Mouse (Mus musculus) limb, embryonic 15.5 days (tissue): ENCODE data around the gene Ror1. TPM values are rescaled to one million over a fixed set of nuclear protein-coding genes. Genes with fewer than 3 reads are reported as not detected.
A peak's percentile ranks its signal among the peaks of the same experiment; 100 is the strongest.

Experiments
- ATAC-seq: fragments of 200-750 bp; cut with Nextera tagmentation; 2 replicates; pipeline ENCODE4 v1.8.0; 2017; ENCODE audit warnings: low read depth, moderate TSS enrichment; ENCODE audit not compliant: insufficient number of reproducible peaks, low FRiP score, low TSS enrichment
- H3K27ac ChIP-seq: fragments of 300-500 bp; sonication (generic); 2 replicates; pipeline ENCODE4 v1.5.1; 2015; ENCODE audit warnings: moderate library complexity, mild to moderate bottlenecking, inconsistent platforms
- H3K27me3 ChIP-seq: fragments of 300-500 bp; sonication (generic); 2 replicates; pipeline ENCODE4 v1.6.1; 2015; ENCODE audit warnings: inconsistent platforms
- H3K36me3 ChIP-seq: fragments of 300-500 bp; sonication (generic); 2 replicates; pipeline ENCODE4 v1.6.1; 2015; ENCODE audit warnings: inconsistent platforms
- H3K4me1 ChIP-seq: fragments of 300-500 bp; sonication (generic); 2 replicates; pipeline ENCODE4 v1.6.1; 2015; ENCODE audit warnings: inconsistent platforms
- H3K4me2 ChIP-seq: fragments of 300-500 bp; sonication (generic); 2 replicates; pipeline ENCODE4 v1.6.1; 2015; ENCODE audit warnings: mild to moderate bottlenecking, inconsistent platforms
- H3K4me3 ChIP-seq: fragments of 300-500 bp; sonication (generic); 2 replicates; pipeline ENCODE4 v1.5.1; 2015; ENCODE audit warnings: mild to moderate bottlenecking, inconsistent platforms
- H3K9ac ChIP-seq: fragments of 300-500 bp; sonication (generic); 2 replicates; pipeline ENCODE4 v1.6.1; 2015; ENCODE audit warnings: inconsistent platforms
- H3K9me3 ChIP-seq: fragments of 300-500 bp; sonication (generic); 2 replicates; pipeline ENCODE4 v1.6.1; 2016; ENCODE audit warnings: inconsistent platforms
- WGBS: fragments of 180-500 bp; shearing (Covaris S2); methylation state at CpG from one replicate; pipeline ENCODE4 v1.1.7; 2015; 5-methylcytosine and 5-hydroxymethylcytosine counted together
- polyA plus RNA-seq: library from polyadenylated mRNA; unstranded; fragments of >200 nt; fragmentation: Nextera tagmentation; extraction: Ambion mirVana; gene quantifications from 2 replicates; pipeline ENCODE4 v1.2.1, GENCODE M21; 2015

Ror1 gene
- polyA plus RNA-seq, 1 experiment from 2014 or later: 9.5 TPM

DNA sequence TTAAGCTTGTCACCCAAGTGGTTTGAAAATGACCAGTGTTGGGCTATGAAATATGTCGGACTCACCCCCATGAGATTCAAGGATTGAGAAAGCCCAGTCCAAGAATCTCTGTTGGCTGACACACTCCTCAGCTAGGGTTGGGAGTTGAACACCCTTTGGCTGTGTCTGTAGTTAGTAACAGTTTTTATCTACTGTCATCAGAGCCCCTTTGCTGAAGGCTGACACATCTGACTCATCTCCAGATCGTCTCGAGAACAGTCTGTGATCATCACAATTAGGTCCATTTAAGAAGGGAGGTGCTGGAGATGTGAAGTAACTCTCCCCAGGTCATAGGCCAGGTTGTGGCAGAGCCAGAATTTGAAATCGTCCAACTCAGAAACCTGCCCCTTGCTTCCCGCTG, 203.0 kb downstream of the Ror1 start:
- no peak overlapping the region for H3K4me2 ChIP-seq
- 73% methylated on average over 5 of the region's 5 CpGs for WGBS
- no peak for ATAC-seq
- H3K9me3 ChIP-seq: no peaks in the 10 kb centered on the region
- H3K27ac ChIP-seq: no peak overlapping the region
- H3K4me1 ChIP-seq: no peaks in the 10 kb centered on the region
- no peaks in the 10 kb centered on the region for H3K27me3 ChIP-seq
- H3K4me3 ChIP-seq: no peak overlapping the region
- no peaks in the 10 kb centered on the region for H3K36me3 ChIP-seq
- no peak overlapping the region for H3K9ac ChIP-seq

- no peak overlapping the region for H3K27ac ChIP-seq
- H3K4me1 ChIP-seq: no peaks in the 10 kb centered on the region
- H3K9me3 ChIP-seq: no peaks in the 10 kb centered on the region
- H3K4me2 ChIP-seq: no peak overlapping the region
- ATAC-seq: no peak
- no peaks in the 10 kb centered on the region for H3K36me3 ChIP-seq
- H3K27me3 ChIP-seq: no peaks in the 10 kb centered on the region
- WGBS: 79% methylated on average over 5 of the region's 5 CpGs
- H3K9ac ChIP-seq: no peak overlapping the region
- H3K4me3 ChIP-seq: no peak overlapping the region
Measured at GRCm38 (mm10) chr4:100300171-100300570, 204.6 kb downstream of the Ror1 start.

- Histone ChIP-seq H3K9ac (no peak overlapping the region), H3K4me3 (no peak overlapping the region), H3K9me3 (no peaks in the 10 kb centered on the region), H3K27me3 (no peaks in the 10 kb centered on the region), H3K27ac (no peak overlapping the region), H3K4me2 (no peak overlapping the region), H3K36me3 (no peaks in the 10 kb centered on the region), H3K4me1 (no peaks in the 10 kb centered on the region)
- 76% methylated on average over 1 of the region's 1 CpGs for WGBS
- no peak for ATAC-seq
Measured at GRCm38 (mm10) chr4:100301423-100301822, 205.8 kb downstream of the Ror1 start.

GRCm38 (mm10) chr4:100307365-100307764, 211.8 kb downstream of the Ror1 start:
- H3K4me2 ChIP-seq: no peak overlapping the region
- H3K27me3 ChIP-seq: no peaks in the 10 kb centered on the region
- H3K4me1 ChIP-seq: peaks cover 10% of the 10 kb centered on the region; the same call in 1 of the 2 replicates
- no peak overlapping the region for H3K9ac ChIP-seq
- no peak for ATAC-seq
- no peaks in the 10 kb centered on the region for H3K36me3 ChIP-seq
- 38% methylated on average over 4 of the region's 4 CpGs for WGBS
- H3K9me3 ChIP-seq: no peaks in the 10 kb centered on the region
- no peak overlapping the region for H3K4me3 ChIP-seq
- H3K27ac ChIP-seq: no peak overlapping the region

GRCm38 (mm10) chr4:100311775-100312537, 216.4 kb downstream of the Ror1 start:
- Histone ChIP-seq H3K4me3 (no peak overlapping the region), H3K4me1 (peaks cover 10% of the 10 kb centered on the region; the same call in 1 of the 2 replicates), H3K27me3 (no peaks in the 10 kb centered on the region), H3K9me3 (no peaks in the 10 kb centered on the region), H3K9ac (no peak overlapping the region), H3K4me2 (no peak overlapping the region), H3K36me3 (no peaks in the 10 kb centered on the region), H3K27ac (no peak overlapping the region; the same call in 1 of the 2 replicates)
- no peak for ATAC-seq
- WGBS: 69% methylated on average over 10 of the region's 10 CpGs

DNA sequence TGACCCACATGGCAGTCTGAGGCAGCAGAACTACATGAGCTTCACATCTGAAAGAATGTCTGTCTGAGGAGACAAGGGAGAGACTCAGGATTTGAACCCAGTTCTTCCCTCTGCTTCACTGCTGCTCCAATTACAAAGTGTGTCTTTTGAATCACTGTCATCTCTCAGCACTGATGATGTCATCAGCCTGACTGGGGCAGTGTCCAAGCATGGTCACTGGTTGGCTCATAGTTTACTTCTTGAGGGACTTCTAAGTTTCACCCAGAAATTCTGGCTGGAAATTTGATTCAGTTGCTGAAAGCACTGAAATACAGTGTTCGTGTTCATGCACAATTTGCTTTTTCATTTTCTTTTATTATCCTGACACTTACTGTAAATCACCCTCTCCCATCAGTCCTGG, 219.5 kb downstream of the Ror1 start:
- Histone ChIP-seq H3K27ac (no peak overlapping the region), H3K27me3 (no peaks in the 10 kb centered on the region), H3K4me1 (no peaks in the 10 kb centered on the region), H3K4me3 (no peak overlapping the region), H3K36me3 (no peaks in the 10 kb centered on the region), H3K9ac (no peak overlapping the region), H3K9me3 (no peaks in the 10 kb centered on the region), H3K4me2 (no peak overlapping the region)
- WGBS: 31% methylated on average over 1 of the region's 1 CpGs
- ATAC-seq: no peak

DNA sequence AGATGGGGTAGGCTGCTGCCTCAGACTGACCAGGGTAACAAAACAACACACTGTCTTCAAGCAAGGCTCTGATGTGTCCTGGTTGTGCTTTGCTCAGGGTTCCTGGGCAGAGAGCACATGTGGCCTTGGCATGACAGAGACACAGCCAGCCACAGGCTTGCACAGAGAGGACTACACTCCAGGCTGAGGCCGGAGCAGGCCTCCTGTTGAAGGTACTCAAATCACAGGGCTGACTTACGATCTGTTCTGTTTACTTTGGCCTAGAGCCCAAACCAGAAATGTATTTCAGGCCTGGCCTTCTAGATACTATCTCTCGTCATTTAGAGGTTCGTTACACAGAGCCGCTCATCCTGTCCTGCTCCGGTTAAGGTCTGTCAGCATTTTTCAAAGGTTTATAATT, 226.2 kb downstream of the Ror1 start:
- ATAC-seq: peak; percentile 57; the same call in 1 of the 2 replicates
- Histone ChIP-seq H3K27me3 (no peaks in the 10 kb centered on the region), H3K9ac (no peak overlapping the region), H3K4me2 (no peak overlapping the region), H3K27ac (peak overlapping the region; percentile 63), H3K9me3 (no peaks in the 10 kb centered on the region), H3K4me3 (no peak overlapping the region), H3K4me1 (peaks cover 18% of the 10 kb centered on the region), H3K36me3 (no peaks in the 10 kb centered on the region)
- WGBS: 22% methylated on average over 6 of the region's 6 CpGs

- Histone ChIP-seq H3K4me1 (peaks cover 18% of the 10 kb centered on the region), H3K4me2 (no peak overlapping the region), H3K9me3 (no peaks in the 10 kb centered on the region), H3K27ac (no peak overlapping the region), H3K27me3 (no peaks in the 10 kb centered on the region), H3K9ac (no peak overlapping the region), H3K4me3 (no peak overlapping the region), H3K36me3 (no peaks in the 10 kb centered on the region)
- 48% methylated on average over 14 of the region's 14 CpGs for WGBS
- ATAC-seq: peak; percentile 68; the same call in 1 of the 2 replicates
Measured at GRCm38 (mm10) chr4:100324719-100325515, 229.3 kb downstream of the Ror1 start.

- H3K9me3 ChIP-seq: no peaks in the 10 kb centered on the region
- peaks cover 12% of the 10 kb centered on the region for H3K4me1 ChIP-seq
- H3K36me3 ChIP-seq: no peaks in the 10 kb centered on the region
- H3K4me3 ChIP-seq: no peak overlapping the region
- no peak overlapping the region for H3K9ac ChIP-seq
- 47% methylated on average over 4 of the region's 4 CpGs for WGBS
- no peak for ATAC-seq
- H3K27ac ChIP-seq: no peak overlapping the region
- no peak overlapping the region for H3K4me2 ChIP-seq
- peaks cover 12% of the 10 kb centered on the region; the same call in 1 of the 2 replicates for H3K27me3 ChIP-seq
Measured at GRCm38 (mm10) chr4:100328361-100328970, 232.9 kb downstream of the Ror1 start.

DNA sequence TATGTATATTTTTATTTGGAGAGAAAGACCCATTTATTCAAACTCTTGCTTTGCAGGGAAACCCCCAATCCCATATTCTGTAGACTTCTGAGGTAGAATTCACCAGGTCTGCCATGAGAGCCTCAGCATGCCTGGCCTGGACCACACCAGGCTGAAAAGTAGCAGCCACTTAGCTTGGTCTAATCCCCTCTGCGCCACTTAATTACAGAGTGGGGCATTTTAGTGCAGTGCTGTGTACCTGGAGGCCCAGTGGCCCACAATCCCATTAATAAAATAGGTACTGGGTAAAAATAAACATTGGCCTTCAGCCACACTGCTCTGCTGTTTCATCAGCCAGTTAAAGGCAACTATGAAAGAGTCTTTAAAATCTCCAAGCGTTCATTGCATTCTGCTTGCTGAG, 239.6 kb downstream of the Ror1 start:
- H3K9me3 ChIP-seq: no peaks in the 10 kb centered on the region
- H3K4me1 ChIP-seq: peaks cover 16% of the 10 kb centered on the region
- H3K27ac ChIP-seq: no peak overlapping the region
- ATAC-seq: no peak
- no peaks in the 10 kb centered on the region for H3K36me3 ChIP-seq
- H3K27me3 ChIP-seq: peaks cover 22% of the 10 kb centered on the region; the same call in 1 of the 2 replicates
- H3K4me2 ChIP-seq: no peak overlapping the region
- 39% methylated on average over 2 of the region's 2 CpGs for WGBS
- no peak overlapping the region for H3K4me3 ChIP-seq
- no peak overlapping the region for H3K9ac ChIP-seq

DNA sequence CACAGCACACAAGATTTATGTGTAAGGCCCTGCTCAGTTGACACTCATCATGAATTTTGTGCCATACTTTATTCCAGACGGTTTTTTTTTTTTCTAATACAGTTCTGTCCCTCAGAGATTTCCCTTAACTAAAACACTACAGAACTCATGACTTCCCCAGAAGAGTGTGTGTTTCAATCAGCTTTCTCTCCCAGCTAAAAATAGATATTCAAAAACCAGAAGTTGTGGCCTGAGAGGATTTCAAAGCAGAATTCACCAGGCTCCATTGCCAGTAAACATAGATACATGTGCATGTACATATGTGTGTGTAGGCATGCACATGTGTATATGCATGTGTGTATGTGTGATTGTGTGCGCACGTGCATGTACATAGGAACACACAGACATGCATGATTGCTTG, 252.2 kb downstream of the Ror1 start:
- Histone ChIP-seq H3K36me3 (no peaks in the 10 kb centered on the region), H3K9ac (no peak overlapping the region), H3K27me3 (peaks cover 5% of the 10 kb centered on the region; the same call in 1 of the 2 replicates), H3K27ac (no peak overlapping the region), H3K4me2 (no peak overlapping the region), H3K9me3 (no peaks in the 10 kb centered on the region), H3K4me1 (peaks cover 9% of the 10 kb centered on the region; the same call in 1 of the 2 replicates), H3K4me3 (no peak overlapping the region)
- no peak for ATAC-seq
- 77% methylated on average over 3 of the region's 3 CpGs for WGBS
